ENCODE assay signal across 7 mouse cellular contexts in the genomic region with DNA sequence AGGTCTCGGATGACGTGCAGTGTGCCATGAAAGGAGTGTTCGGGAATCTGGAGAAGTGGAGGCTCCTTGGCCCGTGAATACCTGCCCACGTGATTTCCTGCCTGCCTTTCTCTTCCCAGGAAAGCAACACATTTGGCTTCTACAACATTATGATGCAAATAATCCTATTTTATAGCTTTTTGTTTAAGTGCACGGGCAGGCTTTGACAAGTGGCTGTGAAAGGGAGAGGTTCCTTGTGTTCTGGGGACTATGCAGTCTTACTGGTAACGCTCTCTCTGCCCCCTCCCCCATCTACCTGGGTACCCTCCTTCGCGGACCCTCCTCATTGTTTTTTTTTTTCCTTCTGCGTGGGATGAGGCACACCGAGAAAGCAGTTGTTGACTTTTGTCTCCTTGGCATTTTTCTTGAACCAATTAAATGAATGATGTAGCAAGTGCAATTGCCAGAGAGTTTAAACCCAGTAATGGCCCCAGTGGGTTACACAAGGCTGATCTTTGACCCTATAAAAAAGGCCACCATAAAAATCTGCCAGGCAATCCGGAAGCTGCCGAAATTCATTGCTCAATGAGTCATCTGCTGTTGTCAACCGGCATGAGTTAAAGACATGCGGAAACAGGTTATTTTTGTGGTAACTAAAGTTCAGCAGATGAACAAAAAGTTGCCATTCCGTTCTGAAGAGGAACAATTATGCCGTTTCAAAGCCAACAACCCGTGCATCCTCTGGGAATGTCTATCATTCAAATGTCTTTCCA.
DNase-seq lines count a peak whose midpoint lies in the region; ATAC-seq and TF ChIP-seq lines count a peak whose summit lies in the region.

No protein-coding gene starts in this region.

- no peak overlapping the region for H3K9ac ChIP-seq in kidney, postnatal 0 days (ENCODE audit: low read depth, low read length)
- no peak overlapping the region for H3K9ac ChIP-seq in neural tube, embryonic 12.5 days

- no peak for TF ChIP-seq POLR2A in brain, embryonic 14.5 days (IDR thresholded peaks at IDR 0.05; ENCODE audit: borderline replicate concordance, extremely low read depth, insufficient read depth, insufficient read length, poor library complexity, severe bottlenecking)

- TF ChIP-seq CTCF in brain, embryonic 14.5 days (IDR thresholded peaks at IDR 0.05; ENCODE audit: borderline replicate concordance, extremely low read depth, insufficient read depth, insufficient read length): no peak
- TF ChIP-seq CTCF in kidney, postnatal 0 days (IDR thresholded peaks at IDR 0.05; ENCODE audit: low read depth): no peak

- no peaks in the 10 kb centered on the region for H3K36me3 ChIP-seq in kidney, postnatal 0 days (ENCODE audit: insufficient read depth, low read length)
- no peaks in the 10 kb centered on the region for H3K36me3 ChIP-seq in neural tube, embryonic 12.5 days

- H3K4me1 ChIP-seq in kidney, postnatal 0 days (replicated peaks; ENCODE audit: insufficient read depth, low read length): peaks cover 9% of the 10 kb centered on the region; the same call in 1 of the 2 replicates
- 0 out of 2 replicates have a peak, but pooled peaks cover 4% of the 10 kb centered on the region for H3K4me1 ChIP-seq in neural tube, embryonic 12.5 days

- H3K4me3 ChIP-seq in kidney, postnatal 0 days (replicated peaks; ENCODE audit: low read depth, low read length): no peak overlapping the region
- no peak overlapping the region for H3K4me3 ChIP-seq in neural tube, embryonic 12.5 days

- no peak overlapping the region for H3K27ac ChIP-seq in kidney, postnatal 0 days
- H3K27ac ChIP-seq in neural tube, embryonic 12.5 days: no peak overlapping the region

- DNase-seq in 3134 (ENCODE audit: extremely low read depth, insufficient read length, low spot score) (peak; percentile 9), 3T3-L1 (ENCODE audit: low read depth, low spot score) (peak; percentile 36)
- DNase-seq in brain, embryonic 14.5 days (ENCODE audit: low read depth): peak; percentile 22
- DNase-seq in kidney, postnatal 0 days (ENCODE audit: low spot score): peak; percentile 60
- no peak for DNase-seq in left cerebral cortex, postnatal 36 days (ENCODE audit: low spot score in 2 of 2)
- no peak for DNase-seq in heart, postnatal 14 days

- peak overlapping the region; percentile 30 for H3K4me2 ChIP-seq in kidney, postnatal 0 days (ENCODE audit: low read length)
- H3K4me2 ChIP-seq in neural tube, embryonic 12.5 days (replicated peaks): peak overlapping the region; percentile 44

- no peaks in the 10 kb centered on the region for H3K27me3 ChIP-seq in kidney, postnatal 0 days (ENCODE audit: insufficient read depth, low read length)
- H3K27me3 ChIP-seq in neural tube, embryonic 12.5 days (replicated peaks): no peaks in the 10 kb centered on the region

- no peak for ATAC-seq in kidney, postnatal 0 days (replicated peaks; ENCODE audit: low FRiP score, low read depth)
- no peak for ATAC-seq in neural tube, embryonic 12.5 days (ENCODE audit: low FRiP score, low read depth)

- WGBS in kidney, postnatal 0 days: 10% methylated on average over 18 of the region's 18 CpGs
- WGBS in neural tube, embryonic 12.5 days: 18% methylated on average over 18 of the region's 18 CpGs

- intact Hi-C loops in left cerebral cortex, postnatal 36 days (cut with DNase I): no loop called here
- intact Hi-C loops in heart, postnatal 14 days (cut with DNase I): no loop called here

- no peaks in the 10 kb centered on the region for H3K9me3 ChIP-seq in kidney, postnatal 0 days (replicated peaks; ENCODE audit: low read length)
- H3K9me3 ChIP-seq in neural tube, embryonic 12.5 days: no peaks in the 10 kb centered on the region

Comparison
In these comparisons a context has a peak if more than half of its experiments do, and no peak if none do; other contexts are left out.
1. DNase-seq: peak in 3134 (single experiment), 3T3-L1 (single experiment), brain, embryonic 14.5 days (single experiment) and kidney, postnatal 0 days (single experiment); none in left cerebral cortex, postnatal 36 days (0 of 2) and heart, postnatal 14 days (0 of 2).